Mouse (Mus musculus) heart, embryonic 12.5 days (tissue): ENCODE data around the gene Actl11. TPM values are rescaled to one million over a fixed set of nuclear protein-coding genes. Genes with fewer than 3 reads are reported as not detected.

Experiments used
- ATAC-seq: fragments of 200-750 bp; cut with Nextera tagmentation; 2 replicates; pipeline ENCODE4 v1.8.0; 2017; ENCODE audit warnings: moderate TSS enrichment, moderate library complexity; ENCODE audit not compliant: insufficient number of reproducible peaks, low FRiP score
- H3K27ac ChIP-seq: fragments of 300-500 bp; sonication (generic); 2 replicates; pipeline ENCODE4 v1.5.1; 2016; ENCODE audit warnings: mild to moderate bottlenecking, moderate library complexity; ENCODE audit not compliant: poor library complexity, severe bottlenecking
- H3K27me3 ChIP-seq: fragments of 300-500 bp; sonication (generic); replicated peaks from 2 replicates; pipeline ENCODE4 v1.6.1; 2016; ENCODE audit warnings: mild to moderate bottlenecking, moderate library complexity
- H3K36me3 ChIP-seq: fragments of 300-500 bp; sonication (generic); 2 replicates; pipeline ENCODE4 v1.6.1; 2016; ENCODE audit warnings: mild to moderate bottlenecking, moderate library complexity
- H3K4me1 ChIP-seq: fragments of 300-500 bp; sonication (generic); replicated peaks from 2 replicates; pipeline ENCODE4 v1.6.1; 2016; ENCODE audit warnings: mild to moderate bottlenecking
- H3K4me2 ChIP-seq: fragments of 300-500 bp; sonication (generic); 2 replicates; pipeline ENCODE4 v1.6.1; 2016; ENCODE audit warnings: mild to moderate bottlenecking, moderate library complexity
- H3K4me3 ChIP-seq: fragments of 300-500 bp; sonication (generic); 2 replicates; pipeline ENCODE4 v1.5.1; 2016; ENCODE audit warnings: mild to moderate bottlenecking
- H3K9ac ChIP-seq: fragments of 300-500 bp; sonication (generic); 2 replicates; pipeline ENCODE4 v1.6.1; 2016; ENCODE audit warnings: mild to moderate bottlenecking, moderate library complexity
- H3K9me3 ChIP-seq: fragments of 300-500 bp; sonication (generic); replicated peaks from 2 replicates; pipeline ENCODE4 v1.6.1; 2016; ENCODE audit warnings: mild to moderate bottlenecking, moderate library complexity
- WGBS: fragments of 180-500 bp; shearing (Covaris S2); methylation state at CpG from one replicate; pipeline ENCODE4 v1.1.7; 2016; 5-methylcytosine and 5-hydroxymethylcytosine counted together
- polyA plus RNA-seq: library from polyadenylated mRNA; unstranded; fragments of >200 nt; fragmentation: Nextera tagmentation; extraction: Ambion mirVana; gene quantifications from 2 replicates; pipeline ENCODE4 v1.2.1, GENCODE M21; 2016

Actl11 gene
- polyA plus RNA-seq, 1 experiment from 2014 or later = not detected

- ATAC-seq = no peak
- no peak overlapping the region for H3K9ac ChIP-seq
- 79% methylated on average over 31 of the region's 31 CpGs for WGBS
Observed at GRCm38 (mm10) chr9:107947241-107948194, 19.2 kb downstream of the Actl11 start.

GRCm38 (mm10) chr9:107949184-107949921 is 21.1 kb downstream of the Actl11 start:
- no peak overlapping the region for H3K27ac ChIP-seq
- 74% methylated on average over 13 of the region's 13 CpGs for WGBS
- H3K4me1 ChIP-seq = peaks cover 13% of the 10 kb centered on the region
- no peak overlapping the region for H3K9ac ChIP-seq
- no peak for ATAC-seq
- H3K4me3 ChIP-seq = no peak overlapping the region
- no peak overlapping the region for H3K4me2 ChIP-seq
- no peaks in the 10 kb centered on the region for H3K9me3 ChIP-seq
- 0 out of 2 replicates have a peak, but pooled peaks cover 3% of the 10 kb centered on the region for H3K27me3 ChIP-seq
- no peaks in the 10 kb centered on the region for H3K36me3 ChIP-seq

More at GRCm38 (mm10) chr9:107947241-107948194, 19.2 kb downstream of the Actl11 start:
- Histone ChIP-seq H3K4me2 (no peak overlapping the region), H3K4me1 (peaks cover 13% of the 10 kb centered on the region), H3K27ac (no peak overlapping the region), H3K27me3 (0 out of 2 replicates have a peak, but pooled peaks cover 3% of the 10 kb centered on the region), H3K9me3 (no peaks in the 10 kb centered on the region), H3K4me3 (no peak overlapping the region), H3K36me3 (no peaks in the 10 kb centered on the region)

DNA sequence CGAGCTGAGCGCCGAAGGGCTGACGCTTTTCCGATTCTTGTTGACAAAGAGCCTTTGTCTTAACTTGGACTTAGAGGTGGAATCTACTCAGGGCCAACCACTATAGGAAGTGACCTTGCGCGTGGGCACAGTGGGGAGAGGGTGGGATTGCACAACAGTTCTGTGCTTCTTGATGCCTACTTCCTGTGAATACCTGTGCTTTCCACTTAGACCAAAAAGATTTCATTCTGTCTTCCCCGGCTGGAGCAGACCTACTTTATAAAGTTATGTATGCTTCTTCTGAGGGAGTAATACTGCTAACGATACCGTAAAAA is 21.6 kb downstream of the Actl11 start, which contains the start of gene Traip:
TSS of gene Traip (plus strand) at position 215 of the 314 bp plus-strand sequence.
- no peaks in the 10 kb centered on the region for H3K9me3 ChIP-seq
- H3K27ac ChIP-seq = peak within 1 kb of the TSS; percentile 64
- H3K9ac ChIP-seq = peak within 1 kb of the TSS; percentile 73
- peaks cover 13% of the 10 kb centered on the region for H3K4me1 ChIP-seq
- H3K4me3 ChIP-seq = peak within 1 kb of the TSS; percentile 86
- H3K27me3 ChIP-seq = 0 out of 2 replicates have a peak, but pooled peaks cover 3% of the 10 kb centered on the region
- peak within 1 kb of the TSS; percentile 79 for H3K4me2 ChIP-seq
- no peak for ATAC-seq
- no peaks in the 10 kb centered on the region for H3K36me3 ChIP-seq
- 87% methylated on average over 10 of the region's 10 CpGs for WGBS

GRCm38 (mm10) chr9:107950460-107951355 is 22.4 kb downstream of the Actl11 start:
- peak; percentile 87 for ATAC-seq
- Histone ChIP-seq H3K36me3 (no peaks in the 10 kb centered on the region), H3K27me3 (0 out of 2 replicates have a peak, but pooled peaks cover 3% of the 10 kb centered on the region), H3K9me3 (no peaks in the 10 kb centered on the region), H3K4me2 (peak overlapping the region; percentile 79), H3K4me3 (peak overlapping the region; percentile 86), H3K27ac (peak overlapping the region; percentile 64), H3K9ac (peak overlapping the region; percentile 73), H3K4me1 (peaks cover 17% of the 10 kb centered on the region)
- 13% methylated on average over 45 of the region's 45 CpGs for WGBS

DNA sequence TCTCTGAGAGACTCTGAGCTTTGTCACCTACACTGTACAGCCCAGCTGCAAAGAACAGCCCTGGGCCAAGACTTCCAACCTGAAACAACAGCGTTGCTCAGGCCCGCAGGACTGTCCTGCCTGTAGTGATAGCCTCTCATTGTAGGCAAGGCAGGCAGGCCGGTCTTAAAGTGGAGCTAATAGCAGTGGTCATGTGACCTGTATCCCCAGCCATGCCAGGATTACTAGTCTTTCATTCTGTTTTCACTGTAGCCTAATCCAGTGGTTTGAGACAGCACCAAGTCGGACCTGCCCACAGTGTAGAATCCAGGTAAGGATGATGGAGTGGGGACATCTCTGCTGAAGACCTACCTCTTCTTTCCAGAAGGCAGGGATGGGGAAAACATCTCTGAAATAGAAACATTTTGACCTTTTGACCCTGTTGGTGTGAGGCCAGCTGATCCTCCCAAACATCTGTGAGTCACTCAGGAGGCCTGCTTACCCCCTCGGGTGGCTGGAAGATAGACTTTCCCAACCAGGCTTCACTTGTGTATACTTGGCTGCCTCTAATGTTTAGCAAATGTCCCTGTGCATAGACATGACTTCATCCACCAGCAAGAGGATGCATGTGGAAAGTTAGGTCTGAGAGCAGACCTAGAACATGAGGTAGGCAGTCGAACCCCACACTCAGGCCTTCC is 27.5 kb downstream of the Actl11 start:
- Histone ChIP-seq H3K4me2 (no peak overlapping the region), H3K27ac (no peak overlapping the region)
- 66% methylated on average over 6 of the region's 6 CpGs for WGBS

DNA sequence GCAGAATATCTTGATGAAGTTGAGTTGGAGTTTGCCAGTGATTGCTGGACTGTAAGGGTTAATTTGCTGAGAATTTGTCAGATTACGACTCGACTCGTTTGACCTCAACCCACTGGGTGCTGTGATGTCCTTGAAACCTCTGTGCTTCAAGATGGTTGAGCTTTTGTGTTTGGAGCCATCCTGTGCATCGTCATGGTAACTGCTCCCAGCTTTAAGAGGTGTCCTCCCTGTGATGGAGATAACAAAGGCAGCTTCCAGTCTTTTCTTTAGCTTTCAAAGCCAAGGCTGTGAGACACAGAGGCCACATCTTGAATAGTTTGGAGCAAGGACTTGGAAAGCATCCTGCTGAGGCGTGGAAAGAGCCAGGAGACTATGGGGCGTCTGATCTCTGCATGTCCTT is 28.9 kb downstream of the Actl11 start:
- H3K27ac ChIP-seq = no peak overlapping the region
- peaks cover 56% of the 10 kb centered on the region for H3K36me3 ChIP-seq
- no peak overlapping the region for H3K4me3 ChIP-seq
- no peak overlapping the region for H3K4me2 ChIP-seq
- H3K27me3 ChIP-seq = no peaks in the 10 kb centered on the region
- no peak for ATAC-seq
- H3K9ac ChIP-seq = no peak overlapping the region
- H3K9me3 ChIP-seq = no peaks in the 10 kb centered on the region
- 63% methylated on average over 6 of the region's 6 CpGs for WGBS
- H3K4me1 ChIP-seq = peaks cover 14% of the 10 kb centered on the region

More for the DNA sequence above, 27.5 kb downstream of the Actl11 start:
- peaks cover 44% of the 10 kb centered on the region for H3K36me3 ChIP-seq
- ATAC-seq = no peak
- H3K27me3 ChIP-seq = no peaks in the 10 kb centered on the region
- H3K9me3 ChIP-seq = no peaks in the 10 kb centered on the region
- H3K4me1 ChIP-seq = peaks cover 17% of the 10 kb centered on the region
- H3K4me3 ChIP-seq = no peak overlapping the region
- no peak overlapping the region for H3K9ac ChIP-seq

DNA sequence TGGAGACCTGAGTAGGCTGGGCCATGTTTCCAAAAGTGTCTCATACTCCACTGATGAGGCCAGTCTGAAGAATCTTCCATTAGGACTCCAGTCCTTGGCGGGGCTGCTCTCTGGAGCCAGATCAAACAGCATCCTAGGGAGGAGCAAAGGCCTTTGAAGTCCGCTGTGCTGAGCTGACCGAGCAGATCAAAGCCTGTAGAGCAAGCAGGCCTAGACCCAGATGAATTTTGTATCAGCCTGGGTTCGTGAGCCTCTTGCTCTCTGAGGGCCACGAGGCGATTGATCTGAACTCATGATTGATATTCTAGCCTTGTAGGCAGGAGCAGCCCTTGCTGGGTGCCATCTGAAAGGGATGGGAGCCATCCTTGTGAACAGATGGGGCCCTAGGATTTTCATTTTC is 31.6 kb downstream of the Actl11 start:
- Histone ChIP-seq H3K27me3 (no peaks in the 10 kb centered on the region), H3K27ac (no peak overlapping the region), H3K4me1 (peaks cover 23% of the 10 kb centered on the region), H3K4me2 (no peak overlapping the region), H3K9me3 (no peaks in the 10 kb centered on the region), H3K4me3 (no peak overlapping the region), H3K9ac (no peak overlapping the region), H3K36me3 (peaks cover 65% of the 10 kb centered on the region)
- 73% methylated on average over 6 of the region's 6 CpGs for WGBS
- no peak for ATAC-seq

GRCm38 (mm10) chr9:107960928-107961327 is 32.7 kb downstream of the Actl11 start:
- no peak overlapping the region for H3K4me2 ChIP-seq
- peaks cover 64% of the 10 kb centered on the region for H3K36me3 ChIP-seq
- no peak overlapping the region for H3K9ac ChIP-seq
- ATAC-seq = no peak
- WGBS = 70% methylated on average over 4 of the region's 4 CpGs
- no peaks in the 10 kb centered on the region for H3K27me3 ChIP-seq
- peaks cover 17% of the 10 kb centered on the region for H3K4me1 ChIP-seq
- H3K27ac ChIP-seq = no peak overlapping the region
- H3K4me3 ChIP-seq = no peak overlapping the region
- H3K9me3 ChIP-seq = no peaks in the 10 kb centered on the region

GRCm38 (mm10) chr9:107961351-107961762 is 33.1 kb downstream of the Actl11 start:
- H3K4me3 ChIP-seq = no peak overlapping the region
- 88% methylated on average over 10 of the region's 10 CpGs for WGBS
- no peak overlapping the region for H3K9ac ChIP-seq
- H3K36me3 ChIP-seq = peaks cover 63% of the 10 kb centered on the region
- H3K27me3 ChIP-seq = no peaks in the 10 kb centered on the region
- H3K4me2 ChIP-seq = no peak overlapping the region
- H3K4me1 ChIP-seq = peaks cover 16% of the 10 kb centered on the region
- no peak for ATAC-seq
- no peaks in the 10 kb centered on the region for H3K9me3 ChIP-seq
- H3K27ac ChIP-seq = no peak overlapping the region

- Histone ChIP-seq H3K27me3 (no peaks in the 10 kb centered on the region), H3K36me3 (peaks cover 58% of the 10 kb centered on the region), H3K4me1 (peaks cover 16% of the 10 kb centered on the region), H3K4me2 (no peak overlapping the region), H3K9ac (0 out of 2 replicates have a peak overlapping the region, but pooled peaks have one; percentile 36), H3K4me3 (no peak overlapping the region), H3K27ac (no peak overlapping the region), H3K9me3 (no peaks in the 10 kb centered on the region)
- peak; percentile 19; the same call in 1 of the 2 replicates for ATAC-seq
- 58% methylated on average over 5 of the region's 5 CpGs for WGBS
Observed at GRCm38 (mm10) chr9:107961881-107962280, 33.6 kb downstream of the Actl11 start.
